Mouse (Mus musculus) limb, embryonic 11.5 days (tissue): ENCODE measurements around the gene Grip1. TPM values are rescaled to one million over a fixed set of nuclear protein-coding genes. Genes with fewer than 3 reads are reported as not detected.

Experiments
- ATAC-seq: fragments of 200-750 bp; cut with Nextera tagmentation; 2 replicates; pipeline ENCODE4 v1.8.0; 2017; ENCODE audit warnings: low read depth; ENCODE audit not compliant: insufficient number of reproducible peaks, low FRiP score, low TSS enrichment
- DNase-seq: peaks from one replicate; pipeline ENCODE4 v3.0.0-alpha.2; 2015; ENCODE audit warnings: low spot score
- H3K27ac ChIP-seq: fragments of 300-500 bp; sonication (generic); replicated peaks from 2 replicates; pipeline ENCODE4 v1.5.1; 2014; ENCODE audit warnings: low read depth, mild to moderate bottlenecking, low read length
- H3K27me3 ChIP-seq: fragments of 300-500 bp; sonication (generic); 2 replicates; pipeline ENCODE4 v1.6.1; 2014; ENCODE audit warnings: mild to moderate bottlenecking, low read length, mixed read lengths; ENCODE audit not compliant: control insufficient read depth, insufficient read depth
- H3K36me3 ChIP-seq: fragments of 300-500 bp; sonication (generic); 2 replicates; pipeline ENCODE4 v1.6.1; 2014; ENCODE audit warnings: mild to moderate bottlenecking, low read length, moderate library complexity, mixed read lengths; ENCODE audit not compliant: control insufficient read depth, insufficient read depth
- H3K4me1 ChIP-seq: fragments of 300-500 bp; sonication (generic); 2 replicates; pipeline ENCODE4 v1.6.1; 2014; ENCODE audit warnings: low read length, mixed read lengths; ENCODE audit not compliant: control insufficient read depth, insufficient read depth
- H3K4me2 ChIP-seq: fragments of 300-500 bp; sonication (generic); 2 replicates; pipeline ENCODE4 v1.6.1; 2014; ENCODE audit warnings: low read depth, mild to moderate bottlenecking, moderate library complexity; ENCODE audit not compliant: severe bottlenecking
- H3K4me3 ChIP-seq: fragments of 300-500 bp; sonication (generic); 2 replicates; pipeline ENCODE4 v1.5.1; 2014; ENCODE audit warnings: low read depth, low read length
- H3K9ac ChIP-seq: fragments of 300-500 bp; sonication (generic); 2 replicates; pipeline ENCODE4 v1.6.1; 2014; ENCODE audit warnings: mild to moderate bottlenecking, low read length
- H3K9me3 ChIP-seq: fragments of 300-500 bp; sonication (generic); 2 replicates; pipeline ENCODE4 v1.6.1; 2016; ENCODE audit warnings: low read length; ENCODE audit not compliant: control insufficient read depth
- WGBS: fragments of 180-500 bp; shearing (Covaris S2); extraction: QIAGEN DNeasy Blood & Tissue Kit; methylation state at CpG from one replicate; pipeline ENCODE4 v1.1.7; 2014; 5-methylcytosine and 5-hydroxymethylcytosine counted together
- polyA plus RNA-seq: library from polyadenylated mRNA; unstranded; fragments of >200 nt; fragmentation: Nextera tagmentation; extraction: Ambion mirVana; gene quantifications from 2 replicates; pipeline ENCODE4 v1.2.1, GENCODE M21; 2014

The Grip1 gene
- polyA plus RNA-seq, 1 experiment from 2014 or later = 3.7 TPM

GRCm38 (mm10) chr10:119806151-119806550, 352.5 kb downstream of the Grip1 start:
- WGBS = 24% methylated on average over 8 of the region's 8 CpGs
- no peak overlapping the region for H3K9ac ChIP-seq

GRCm38 (mm10) chr10:119808384-119808783, 354.8 kb downstream of the Grip1 start:
- Histone ChIP-seq H3K27ac (no peak overlapping the region), H3K9me3 (no peaks in the 10 kb centered on the region), H3K27me3 (no peaks in the 10 kb centered on the region), H3K36me3 (no peaks in the 10 kb centered on the region), H3K4me3 (no peak overlapping the region), H3K4me2 (no peak overlapping the region), H3K9ac (no peak overlapping the region), H3K4me1 (no peaks in the 10 kb centered on the region)
- WGBS = 90% methylated on average over 5 of the region's 5 CpGs
- DNase-seq = no peak
- ATAC-seq = no peak

More at GRCm38 (mm10) chr10:119806151-119806550, 352.5 kb downstream of the Grip1 start:
- ATAC-seq = no peak
- H3K4me1 ChIP-seq = no peaks in the 10 kb centered on the region
- no peak for DNase-seq
- no peak overlapping the region for H3K27ac ChIP-seq
- H3K4me2 ChIP-seq = no peak overlapping the region
- no peaks in the 10 kb centered on the region for H3K27me3 ChIP-seq
- H3K9me3 ChIP-seq = no peaks in the 10 kb centered on the region
- no peak overlapping the region for H3K4me3 ChIP-seq
- no peaks in the 10 kb centered on the region for H3K36me3 ChIP-seq

- Histone ChIP-seq H3K9me3 (no peaks in the 10 kb centered on the region), H3K36me3 (no peaks in the 10 kb centered on the region), H3K9ac (no peak overlapping the region), H3K4me3 (no peak overlapping the region), H3K27ac (no peak overlapping the region), H3K4me2 (no peak overlapping the region), H3K4me1 (peaks cover 2% of the 10 kb centered on the region; the same call in 1 of the 2 replicates), H3K27me3 (no peaks in the 10 kb centered on the region)
- 81% methylated on average over 4 of the region's 4 CpGs for WGBS
- DNase-seq (no peak), ATAC-seq (no peak)
Observed at GRCm38 (mm10) chr10:119814087-119814486, 360.5 kb downstream of the Grip1 start.

- 60% methylated on average over 5 of the region's 5 CpGs for WGBS
- Histone ChIP-seq H3K4me2 (no peak overlapping the region), H3K4me3 (no peak overlapping the region), H3K27me3 (no peaks in the 10 kb centered on the region), H3K9me3 (no peaks in the 10 kb centered on the region), H3K4me1 (peaks cover 6% of the 10 kb centered on the region; the same call in 1 of the 2 replicates), H3K9ac (no peak overlapping the region), H3K36me3 (no peaks in the 10 kb centered on the region), H3K27ac (no peak overlapping the region)
- no peak for ATAC-seq
- no peak for DNase-seq
Observed at GRCm38 (mm10) chr10:119816001-119816400, 362.4 kb downstream of the Grip1 start.

- WGBS = 43% methylated on average over 5 of the region's 5 CpGs
Observed at GRCm38 (mm10) chr10:119818381-119818780, 364.8 kb downstream of the Grip1 start.

GRCm38 (mm10) chr10:119819102-119819681, 365.6 kb downstream of the Grip1 start:
- Histone ChIP-seq H3K27ac (no peak overlapping the region), H3K27me3 (no peaks in the 10 kb centered on the region), H3K9ac (no peak overlapping the region), H3K4me3 (no peak overlapping the region), H3K4me1 (peaks cover 6% of the 10 kb centered on the region; the same call in 1 of the 2 replicates), H3K36me3 (no peaks in the 10 kb centered on the region), H3K9me3 (no peaks in the 10 kb centered on the region), H3K4me2 (peak overlapping the region; percentile 38)
- no peak for ATAC-seq
- 40% methylated on average over 16 of the region's 17 CpGs for WGBS
- no peak for DNase-seq

More at GRCm38 (mm10) chr10:119818381-119818780, 364.8 kb downstream of the Grip1 start:
- Histone ChIP-seq H3K27me3 (no peaks in the 10 kb centered on the region), H3K4me1 (peaks cover 6% of the 10 kb centered on the region; the same call in 1 of the 2 replicates), H3K9me3 (no peaks in the 10 kb centered on the region), H3K27ac (no peak overlapping the region), H3K4me3 (no peak overlapping the region), H3K9ac (no peak overlapping the region), H3K4me2 (no peak overlapping the region), H3K36me3 (no peaks in the 10 kb centered on the region)
- DNase-seq (no peak), ATAC-seq (no peak)

- H3K36me3 ChIP-seq = no peaks in the 10 kb centered on the region
- H3K4me3 ChIP-seq = no peak overlapping the region
- DNase-seq = no peak
- H3K4me1 ChIP-seq = peaks cover 6% of the 10 kb centered on the region; the same call in 1 of the 2 replicates
- no peak overlapping the region for H3K9ac ChIP-seq
- H3K9me3 ChIP-seq = no peaks in the 10 kb centered on the region
- peak overlapping the region; percentile 38 for H3K4me2 ChIP-seq
- no peak for ATAC-seq
- no peaks in the 10 kb centered on the region for H3K27me3 ChIP-seq
- WGBS = 49% methylated on average over 5 of the region's 5 CpGs
- no peak overlapping the region for H3K27ac ChIP-seq
Observed at GRCm38 (mm10) chr10:119819740-119820139, 366.1 kb downstream of the Grip1 start.

GRCm38 (mm10) chr10:119820428-119820827, 366.8 kb downstream of the Grip1 start:
- Histone ChIP-seq H3K4me3 (no peak overlapping the region), H3K4me1 (peaks cover 6% of the 10 kb centered on the region; the same call in 1 of the 2 replicates), H3K36me3 (no peaks in the 10 kb centered on the region), H3K27ac (no peak overlapping the region), H3K4me2 (no peak overlapping the region), H3K9ac (no peak overlapping the region), H3K27me3 (no peaks in the 10 kb centered on the region), H3K9me3 (no peaks in the 10 kb centered on the region)
- WGBS = 54% methylated on average over 4 of the region's 4 CpGs
- ATAC-seq (no peak), DNase-seq (no peak)

GRCm38 (mm10) chr10:119823691-119824090, 370.1 kb downstream of the Grip1 start:
- Histone ChIP-seq H3K27ac (no peak overlapping the region), H3K27me3 (no peaks in the 10 kb centered on the region), H3K4me3 (no peak overlapping the region), H3K9me3 (no peaks in the 10 kb centered on the region), H3K9ac (no peak overlapping the region), H3K4me2 (no peak overlapping the region), H3K4me1 (peaks cover 6% of the 10 kb centered on the region; the same call in 1 of the 2 replicates), H3K36me3 (no peaks in the 10 kb centered on the region)
- DNase-seq (no peak), ATAC-seq (no peak)
- 80% methylated on average over 7 of the region's 7 CpGs for WGBS
